Mouse (Mus musculus): Measurements from ENCODE around the gene Numb. TPM values are rescaled to one million over a fixed set of nuclear protein-coding genes. Genes with fewer than 3 reads are reported as not detected.

The Numb gene
- total RNA-seq, 2 experiments from 2014 or later, result 12.6 to 31.4 TPM

- ATAC-seq (replicated peaks; ENCODE audit: low FRiP score, poor library complexity, severe bottlenecking), result no peak
These were observed 131.0 kb downstream of the Numb start for GRCm38 (mm10) chr12:83790749-83791148.

GRCm38 (mm10) chr12:83789781-83790140 lies 132.0 kb downstream of the Numb start:
- ATAC-seq (replicated peaks; ENCODE audit: low FRiP score, poor library complexity, severe bottlenecking), result no peak

GRCm38 (mm10) chr12:83789051-83789780 lies 132.5 kb downstream of the Numb start:
- no peak for ATAC-seq (replicated peaks; ENCODE audit: low FRiP score, poor library complexity, severe bottlenecking)

- no peak for ATAC-seq (replicated peaks; ENCODE audit: low FRiP score, poor library complexity, severe bottlenecking)
These were observed 136.4 kb downstream of the Numb start for GRCm38 (mm10) chr12:83785305-83785704.

- ATAC-seq (replicated peaks; ENCODE audit: low FRiP score, poor library complexity, severe bottlenecking), result no peak
These were observed 139.1 kb downstream of the Numb start for GRCm38 (mm10) chr12:83782669-83783068.

GRCm38 (mm10) chr12:83781640-83782278 lies 140.0 kb downstream of the Numb start:
- no peak for ATAC-seq (replicated peaks; ENCODE audit: low FRiP score, poor library complexity, severe bottlenecking)

GRCm38 (mm10) chr12:83781204-83781603 lies 140.5 kb downstream of the Numb start:
- ATAC-seq (replicated peaks; ENCODE audit: low FRiP score, poor library complexity, severe bottlenecking), result no peak

GRCm38 (mm10) chr12:83780181-83780580 lies 141.6 kb downstream of the Numb start:
- no peak for ATAC-seq (replicated peaks; ENCODE audit: low FRiP score, poor library complexity, severe bottlenecking)

GRCm38 (mm10) chr12:83776766-83777165 lies 145.0 kb downstream of the Numb start:
- ATAC-seq (replicated peaks; ENCODE audit: low FRiP score, poor library complexity, severe bottlenecking), result no peak

- ATAC-seq (replicated peaks; ENCODE audit: low FRiP score, poor library complexity, severe bottlenecking), result no peak
These were observed 146.1 kb downstream of the Numb start for GRCm38 (mm10) chr12:83775621-83776020.

GRCm38 (mm10) chr12:83770418-83771256 lies 151.1 kb downstream of the Numb start:
- no peak for ATAC-seq (replicated peaks; ENCODE audit: low FRiP score, poor library complexity, severe bottlenecking)

- no peak for ATAC-seq (replicated peaks; ENCODE audit: low FRiP score, poor library complexity, severe bottlenecking)
These were observed 153.4 kb downstream of the Numb start for GRCm38 (mm10) chr12:83768235-83768899.

GRCm38 (mm10) chr12:83767833-83768232 lies 153.9 kb downstream of the Numb start:
- no peak for ATAC-seq (replicated peaks; ENCODE audit: low FRiP score, poor library complexity, severe bottlenecking)

- no peak for ATAC-seq (replicated peaks; ENCODE audit: low FRiP score, poor library complexity, severe bottlenecking)
These were observed 155.7 kb downstream of the Numb start for GRCm38 (mm10) chr12:83765965-83766603.

GRCm38 (mm10) chr12:83764519-83764918 lies 157.2 kb downstream of the Numb start:
- no peak for ATAC-seq (replicated peaks; ENCODE audit: low FRiP score, poor library complexity, severe bottlenecking)

GRCm38 (mm10) chr12:83764044-83764365 lies 157.7 kb downstream of the Numb start:
- no peak for ATAC-seq (replicated peaks; ENCODE audit: low FRiP score, poor library complexity, severe bottlenecking)

- ATAC-seq (replicated peaks; ENCODE audit: low FRiP score, poor library complexity, severe bottlenecking), result no peak
These were observed 158.3 kb downstream of the Numb start, which contains the start of gene Papln for GRCm38 (mm10) chr12:83763311-83764043. Gene Papln (plus strand): TSS chr12:83763634.

- no peak for ATAC-seq (replicated peaks; ENCODE audit: low FRiP score, poor library complexity, severe bottlenecking)
These were observed 159.0 kb downstream of the Numb start for GRCm38 (mm10) chr12:83762706-83763105.

GRCm38 (mm10) chr12:83760201-83760600 lies 161.5 kb downstream of the Numb start:
- no peak for ATAC-seq (replicated peaks; ENCODE audit: low FRiP score, poor library complexity, severe bottlenecking)
